Mouse (Mus musculus) heart, adult 2 months (tissue): ENCODE data around the gene Mrgprd. TPM values are rescaled to one million over a fixed set of nuclear protein-coding genes. Genes with fewer than 3 reads are reported as not detected.

Experiments
- DNase-seq, 2 experiments: peaks; one replicate each; pipeline ENCODE4 v3.0.0; 2021
- H3K27ac ChIP-seq: fragments of 200-600 bp; 2 replicates; pipeline ENCODE4 v1.8.1; 2022
- H3K27me3 ChIP-seq: fragments of 200-500 bp; 2 replicates; pipeline ENCODE4 v1.6.1; 2012; ENCODE audit warnings: mild to moderate bottlenecking, low read length, inconsistent platforms, mixed read lengths; ENCODE audit not compliant: control insufficient read depth, insufficient read depth
- H3K36me3 ChIP-seq: fragments of 200-500 bp; 2 replicates; pipeline ENCODE4 v1.6.1; 2012; ENCODE audit warnings: low read length, inconsistent platforms; ENCODE audit not compliant: control insufficient read depth, insufficient read depth
- H3K4me1 ChIP-seq: fragments of 200-500 bp; 2 replicates; pipeline ENCODE4 v1.6.1; 2011; ENCODE audit warnings: low read length; ENCODE audit not compliant: control insufficient read depth, insufficient read depth
- H3K4me3 ChIP-seq: fragments of 200-600 bp; 2 replicates; pipeline ENCODE4 v1.8.1; 2022
- H3K79me2 ChIP-seq: fragments of 200-500 bp; replicated peaks from 2 replicates; pipeline ENCODE4 v1.6.1; 2012; ENCODE audit warnings: mild to moderate bottlenecking, inconsistent platforms, low read length, moderate library complexity, mixed read lengths; ENCODE audit not compliant: control insufficient read depth, insufficient read depth
- H3K9ac ChIP-seq: fragments of 200-500 bp; 2 replicates; pipeline ENCODE4 v1.6.1; 2012; ENCODE audit warnings: low read depth, mild to moderate bottlenecking, control low read depth, inconsistent platforms, low read length, mixed read lengths
- CTCF ChIP-seq: fragments of 200-600 bp; IDR thresholded peaks from 2 replicates; pipeline ENCODE4 v1.8.1; 2022; ENCODE audit warnings: antibody characterized with exemption, mild to moderate bottlenecking, moderate library complexity
- EP300 ChIP-seq: fragments of 200-500 bp; IDR thresholded peaks from 2 replicates; pipeline ENCODE4 v1.6.1; 2011; ENCODE audit warnings: low read depth, low read length, control low read depth; ENCODE audit not compliant: insufficient read depth
- POLR2A ChIP-seq: fragments of 200-500 bp; IDR thresholded peaks from 2 replicates; pipeline ENCODE4 v1.6.1; 2011; ENCODE audit warnings: mild to moderate bottlenecking, low read depth, low read length, control low read depth; ENCODE audit not compliant: insufficient read depth
- WGBS: fragments of 180-500 bp; shearing (Covaris S2); methylation state at CpG from one replicate; pipeline ENCODE4 v1.1.7; 2018; 5-methylcytosine and 5-hydroxymethylcytosine counted together
- intact Hi-C: fragments of 180-260 bp; cut with DNase I; formaldehyde crosslinking; loops from one replicate; pipeline ENCODE4 v1.15.1; 2025
- polyA plus RNA-seq: library from polyadenylated mRNA; depleted of rRNA; stranded (reverse); fragments of >200 nt; gene quantifications from 2 replicates; pipeline ENCODE4 v1.2.3, GENCODE M21; 2012; rRNA removed
- total RNA-seq, 2 experiments: library from RNA; stranded (reverse); gene quantifications; 2 replicates each; pipeline ENCODE4 v1.2.3; 2021

Gene Mrgprd
- total and polyA plus RNA-seq, 3 experiments = not detected

DNA sequence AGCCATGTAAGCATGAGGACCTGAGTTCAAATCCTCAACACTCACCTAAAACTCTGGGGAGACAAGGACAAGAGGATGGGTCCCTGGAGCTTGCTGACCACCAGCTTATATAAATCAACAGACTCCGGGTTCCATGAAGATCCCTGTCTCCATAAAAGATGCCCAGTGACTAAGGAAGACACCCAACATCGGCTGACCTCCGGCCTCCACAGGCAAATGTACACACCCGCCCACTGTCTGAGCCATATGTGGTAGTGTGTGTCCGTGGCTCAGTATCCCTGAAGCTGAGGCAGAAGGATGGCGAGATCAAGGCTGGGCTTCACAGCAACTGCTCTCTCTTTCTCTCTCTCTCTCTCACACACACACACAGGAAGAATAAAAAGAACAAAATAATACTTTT, 19.3 kb downstream of the Mrgprd start:
- H3K27ac ChIP-seq = no peak overlapping the region
- H3K79me2 ChIP-seq = no peaks in the 10 kb centered on the region
- no peaks in the 10 kb centered on the region for H3K27me3 ChIP-seq
- H3K4me3 ChIP-seq = no peak overlapping the region
- H3K36me3 ChIP-seq = no peaks in the 10 kb centered on the region
- WGBS = 89% methylated on average over 6 of the region's 6 CpGs
- H3K9ac ChIP-seq = no peak overlapping the region
- TF ChIP-seq CTCF (no peak), POLR2A (no peak), EP300 (no peak)
- H3K4me1 ChIP-seq = no peaks in the 10 kb centered on the region; the same call in 1 of the 2 replicates
- intact Hi-C loops = no loop called here
- DNase-seq = no peak

DNA sequence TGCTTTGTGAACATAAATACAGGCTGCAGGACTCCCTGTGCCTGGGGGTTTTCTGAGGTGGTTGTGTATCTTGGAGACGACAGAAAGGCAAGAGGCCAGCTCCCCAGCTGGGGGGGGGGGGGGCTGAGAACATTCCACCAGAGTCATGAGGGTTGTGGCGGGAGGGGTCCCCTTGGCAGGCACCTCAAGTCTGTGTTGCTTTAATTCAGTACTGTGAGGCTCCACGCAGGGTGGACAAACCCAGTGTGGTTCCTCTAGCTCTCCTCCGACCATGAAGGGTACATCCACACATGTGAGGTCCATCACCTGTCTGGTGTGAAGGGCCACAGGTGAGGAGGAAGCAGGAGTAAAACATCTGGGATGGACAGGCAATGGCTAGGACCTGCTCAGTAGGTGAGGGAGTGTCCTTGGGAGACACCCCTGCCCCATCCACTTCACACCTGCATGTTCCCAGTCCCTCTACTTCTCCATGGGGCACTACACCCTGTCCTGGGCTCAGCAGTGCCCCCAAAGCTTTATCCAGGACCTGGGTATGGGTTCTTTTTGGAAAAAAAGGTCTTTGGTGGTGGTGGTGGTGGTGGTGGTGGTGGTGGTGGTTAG, 19.9 kb downstream of the Mrgprd start:
- Histone ChIP-seq H3K4me1 (no peaks in the 10 kb centered on the region; the same call in 1 of the 2 replicates), H3K27me3 (no peaks in the 10 kb centered on the region), H3K4me3 (no peak overlapping the region), H3K79me2 (no peaks in the 10 kb centered on the region), H3K9ac (no peak overlapping the region), H3K27ac (no peak overlapping the region), H3K36me3 (no peaks in the 10 kb centered on the region)
- 55% methylated on average over 4 of the region's 4 CpGs for WGBS
- intact Hi-C loops = no loop called here
- no peak for DNase-seq
- TF ChIP-seq POLR2A = no peak
- no peak for TF ChIP-seq EP300

DNA sequence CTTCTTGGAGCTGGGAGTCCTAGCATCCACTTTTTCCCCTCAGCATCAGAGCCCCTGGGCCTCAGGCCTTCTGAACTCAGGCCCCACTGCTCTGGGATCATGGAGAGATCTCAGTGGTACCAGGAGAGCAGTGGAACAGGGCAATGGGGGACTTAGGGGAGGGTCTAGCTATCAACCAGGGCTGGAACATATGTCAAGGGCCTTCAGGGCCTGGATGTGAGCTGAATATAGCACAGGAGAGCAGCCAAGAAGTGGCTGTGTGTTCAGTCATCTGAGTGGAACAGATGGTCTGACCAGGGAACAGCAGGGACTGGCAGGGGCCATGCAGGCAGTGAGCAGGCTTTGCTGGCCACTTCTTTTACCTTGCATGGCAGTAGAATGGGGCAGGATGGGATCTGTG, 20.6 kb downstream of the Mrgprd start:
- Histone ChIP-seq H3K79me2 (no peaks in the 10 kb centered on the region), H3K9ac (no peak overlapping the region), H3K36me3 (no peaks in the 10 kb centered on the region), H3K27me3 (no peaks in the 10 kb centered on the region), H3K4me3 (no peak overlapping the region), H3K27ac (no peak overlapping the region), H3K4me1 (no peaks in the 10 kb centered on the region; the same call in 1 of the 2 replicates)
- TF ChIP-seq CTCF (no peak), POLR2A (no peak), EP300 (no peak)
- intact Hi-C loops = no loop called here
- DNase-seq = no peak

DNA sequence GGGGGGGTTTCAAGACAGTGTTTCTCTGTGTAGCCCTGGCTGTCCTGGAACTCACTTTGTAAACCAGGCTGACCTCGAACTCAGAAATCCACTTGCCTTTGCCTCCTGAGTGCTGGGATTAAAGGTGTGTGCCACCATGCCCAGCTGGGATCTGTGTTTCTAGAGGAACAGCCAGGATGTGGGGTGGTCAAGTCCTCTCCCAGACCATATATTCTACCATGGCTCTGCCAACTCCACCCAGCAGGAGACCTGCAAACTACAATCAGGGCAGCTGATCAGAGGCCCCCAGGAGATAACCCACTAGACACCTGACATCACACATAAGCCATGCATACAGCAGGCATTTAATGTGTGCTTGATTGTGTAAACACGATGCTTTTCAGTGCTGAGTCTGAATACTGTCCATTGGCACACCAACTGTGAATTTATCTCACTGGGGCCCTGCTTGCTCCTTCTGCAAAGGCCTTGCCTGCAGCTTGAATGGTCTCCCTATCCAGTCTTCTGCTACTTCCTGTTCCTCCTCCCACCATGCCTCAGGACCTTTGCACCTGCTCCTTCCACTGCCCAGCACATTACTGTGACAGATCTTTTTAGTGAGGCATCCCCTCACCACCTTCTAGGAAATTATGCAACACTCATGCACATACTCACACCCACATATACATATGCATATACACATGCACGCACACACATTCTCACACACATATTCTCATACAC, 21.1 kb downstream of the Mrgprd start:
- Histone ChIP-seq H3K4me3 (no peak overlapping the region), H3K36me3 (no peaks in the 10 kb centered on the region), H3K79me2 (no peaks in the 10 kb centered on the region), H3K9ac (no peak overlapping the region), H3K4me1 (no peaks in the 10 kb centered on the region; the same call in 1 of the 2 replicates), H3K27ac (no peak overlapping the region), H3K27me3 (no peaks in the 10 kb centered on the region)
- no peak for TF ChIP-seq CTCF
- no peak for TF ChIP-seq EP300
- no peak for TF ChIP-seq POLR2A
- WGBS = 77% methylated on average over 3 of the region's 3 CpGs
- DNase-seq = no peak
- intact Hi-C loops = no loop called here

DNA sequence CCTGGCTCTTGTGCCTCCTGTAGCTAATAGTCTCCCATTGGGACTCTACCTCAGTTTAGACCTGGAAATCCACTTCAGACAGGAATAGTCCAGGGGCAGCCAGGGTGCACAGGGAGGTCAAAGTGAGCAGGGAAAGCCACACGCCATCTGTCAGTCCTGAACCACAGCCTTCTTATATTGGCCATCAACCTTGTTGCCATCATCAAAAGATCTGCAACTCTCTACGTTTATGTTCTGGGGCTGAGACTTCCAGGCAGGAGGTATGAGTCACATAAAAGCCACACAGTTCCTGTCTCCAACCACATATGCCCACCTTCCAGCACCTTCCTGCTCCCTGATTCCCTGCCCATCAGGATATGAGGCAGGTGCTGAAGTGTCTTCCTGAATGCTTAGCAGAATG, 23.3 kb downstream of the Mrgprd start:
- Histone ChIP-seq H3K4me1 (no peaks in the 10 kb centered on the region; the same call in 1 of the 2 replicates), H3K4me3 (no peak overlapping the region), H3K27ac (no peak overlapping the region), H3K9ac (no peak overlapping the region), H3K36me3 (no peaks in the 10 kb centered on the region), H3K27me3 (no peaks in the 10 kb centered on the region), H3K79me2 (no peaks in the 10 kb centered on the region)
- no peak for DNase-seq
- intact Hi-C loops = no loop called here
- WGBS = 54% methylated on average over 2 of the region's 2 CpGs
- TF ChIP-seq CTCF = no peak
- no peak for TF ChIP-seq EP300
- TF ChIP-seq POLR2A = no peak

DNA sequence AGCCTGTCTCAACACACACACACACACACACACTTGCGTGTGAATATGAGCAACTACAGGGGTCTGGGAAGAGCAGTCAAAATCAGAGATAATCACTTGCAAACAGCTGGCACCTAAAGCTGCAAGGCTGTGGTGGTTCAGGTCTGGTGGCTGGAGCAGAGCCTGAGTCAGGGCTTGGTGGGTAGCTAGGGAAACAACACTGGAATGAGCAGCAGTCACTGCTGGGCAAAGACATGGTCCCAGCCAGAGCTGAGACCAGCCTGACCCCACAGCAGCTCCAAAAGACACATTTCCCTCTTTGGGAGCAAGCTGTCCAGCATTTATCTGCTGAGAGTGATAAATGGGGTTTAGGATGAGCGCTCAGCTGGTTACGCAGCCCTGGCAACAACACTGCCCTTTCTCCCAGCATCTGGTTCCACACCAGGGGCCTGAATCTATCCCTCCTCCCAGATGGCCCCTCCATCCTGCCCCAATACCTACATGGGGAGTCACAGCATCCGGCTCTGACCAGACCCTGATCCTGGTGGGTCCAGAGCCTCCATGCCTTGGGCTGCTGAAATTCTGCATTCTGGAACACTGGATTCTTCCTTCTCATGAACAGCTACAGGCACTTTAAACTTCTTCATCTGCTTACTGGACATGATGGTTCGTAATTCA, 25.7 kb downstream of the Mrgprd start:
- DNase-seq = no peak
- TF ChIP-seq POLR2A (no peak), CTCF (no peak), EP300 (no peak)
- H3K9ac ChIP-seq = no peak overlapping the region
- no peaks in the 10 kb centered on the region for H3K36me3 ChIP-seq
- no peaks in the 10 kb centered on the region for H3K79me2 ChIP-seq
- 81% methylated on average over 5 of the region's 5 CpGs for WGBS
- no peaks in the 10 kb centered on the region for H3K4me1 ChIP-seq
- H3K27me3 ChIP-seq = no peaks in the 10 kb centered on the region
- no peak overlapping the region for H3K27ac ChIP-seq
- intact Hi-C loops = no loop called here
- no peak overlapping the region for H3K4me3 ChIP-seq

Other genes starting within 250 kb of the Mrgprd start
- not detected for gene 1810010D01Rik, start 106.7 kb upstream of the Mrgprd start, total RNA-seq
- gene 1810010D01Rik, start 106.7 kb upstream of the Mrgprd start, polyA plus RNA-seq = 0.37 TPM in 1 of 2 replicates, not detected in the other
- gene Tpcn2, start 30.8 kb upstream of the Mrgprd start, total RNA-seq = 1 to 10 TPM; 1.9 to 3.0 TPM
- gene Tpcn2, start 30.8 kb upstream of the Mrgprd start, polyA plus RNA-seq = 7.9 and 8.7 TPM in 2 replicates
- gene Mrgprf, start 14.0 kb upstream of the Mrgprd start, total RNA-seq = 1 to 10 TPM; 2.9 to 4.0 TPM
- gene Mrgprf, start 14.0 kb upstream of the Mrgprd start, polyA plus RNA-seq = 10.8 and 16.4 TPM in 2 replicates